Mouse (Mus musculus): ENCODE data around the gene Hunk.

DNA sequence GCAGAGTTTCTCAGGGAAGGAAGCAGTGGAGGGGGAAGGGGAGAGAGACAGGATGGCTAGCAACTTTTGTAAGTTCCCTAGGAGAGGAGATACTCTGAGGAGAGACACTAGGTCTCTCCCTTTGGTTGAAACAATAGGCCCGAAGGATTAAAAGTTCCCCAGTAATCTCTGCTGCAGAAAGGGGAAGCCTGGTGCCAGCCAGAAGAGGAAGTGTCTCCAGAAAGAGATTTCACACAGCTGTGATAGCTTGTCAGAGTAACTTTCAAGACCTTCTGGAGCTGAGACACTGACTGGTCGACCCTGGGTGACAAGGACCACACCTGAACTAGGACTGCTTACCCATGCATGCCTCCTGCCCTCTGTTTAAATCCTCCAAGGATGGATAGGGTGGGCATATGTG lies 11.1 kb downstream of the Hunk start:
- TF ChIP-seq GATA1 (IDR thresholded peaks at IDR 0.05; ENCODE audit: borderline replicate concordance, low read length) (no peak), FLI1 (IDR thresholded peaks at IDR 0.05; ENCODE audit: low read length) (no peak)
